Mouse (Mus musculus): ENCODE data around the gene Dll3.

- TF ChIP-seq POLR2A (IDR thresholded peaks at IDR 0.05; ENCODE audit: low read depth, low read length), result no peak
- TF ChIP-seq CTCF (IDR thresholded peaks at IDR 0.05; ENCODE audit: extremely low read depth, insufficient read depth, insufficient read length, insufficient replicate concordance), result no peak
Measured at GRCm38 (mm10) chr7:28351676-28352191, 49.7 kb upstream of the Dll3 start.

Data from spleen, adult 2 months (tissue).